Mouse (Mus musculus) MEL (cell line): ENCODE data around the gene Akap5. TPM values are rescaled to one million over a fixed set of nuclear protein-coding genes. Genes with fewer than 3 reads are reported as not detected.

Source experiments
- DNase-seq: peaks from one replicate; pipeline ENCODE4 v3.0.0; 2011; ENCODE audit warnings: low read depth, low spot score
- H3K27ac ChIP-seq: 2 replicates; pipeline ENCODE4 v1.5.1; 2012; ENCODE audit warnings: low read depth, mild to moderate bottlenecking, control low read depth, low read length, moderate library complexity; ENCODE audit not compliant: control insufficient read depth
- H3K27me3 ChIP-seq, 2 experiments: fragments of 150-350 bp in 1 of 2; sonication (generic) in 1 of 2; 2 replicates each; pipeline ENCODE4 v1.6.1; 2012; ENCODE audit warnings: low read length in 2 of 2, mild to moderate bottlenecking in 2 of 2, improper control_type of control experiment in 1 of 2, moderate library complexity in 1 of 2; ENCODE audit not compliant: insufficient read depth in 2 of 2, control insufficient read depth in 1 of 2
- H3K36me3 ChIP-seq, 2 experiments: 2 replicates each; pipeline ENCODE4 v1.6.1; 2012 to 2014; ENCODE audit warnings: low read length in 2 of 2, improper control_type of control experiment in 1 of 2, inconsistent platforms in 1 of 2, mild to moderate bottlenecking in 1 of 2; ENCODE audit not compliant: insufficient read depth in 2 of 2, control insufficient read depth in 1 of 2
- H3K4me1 ChIP-seq, 2 experiments: fragments of 150-350 bp in 1 of 2; sonication (generic) in 1 of 2; 2 replicates each; pipeline ENCODE4 v1.6.1; 2012; ENCODE audit warnings: low read length in 2 of 2, improper control_type of control experiment in 1 of 2, mild to moderate bottlenecking in 1 of 2; ENCODE audit not compliant: insufficient read depth in 2 of 2, control insufficient read depth in 1 of 2
- H3K4me3 ChIP-seq, 2 experiments: fragments of 150-350 bp in 1 of 2; sonication (generic) in 1 of 2; 2 replicates each; pipeline ENCODE4 v1.5.1; 2012; ENCODE audit warnings: low read depth in 2 of 2, low read length in 2 of 2, mild to moderate bottlenecking in 2 of 2, moderate library complexity in 2 of 2, control low read depth in 1 of 2, improper control_type of control experiment in 1 of 2; ENCODE audit not compliant: control insufficient read depth in 1 of 2, insufficient read depth in 1 of 2
- H3K79me2 ChIP-seq: 2 replicates; pipeline ENCODE4 v1.6.1; 2012; ENCODE audit warnings: mild to moderate bottlenecking, low read length, moderate library complexity; ENCODE audit not compliant: control insufficient read depth, poor library complexity, insufficient read depth
- H3K9ac ChIP-seq: 2 replicates; pipeline ENCODE4 v1.6.1; 2012; ENCODE audit warnings: low read depth, mild to moderate bottlenecking, control low read depth, low read length, moderate library complexity; ENCODE audit not compliant: control insufficient read depth, poor library complexity, severe bottlenecking
- H3K9me3 ChIP-seq: fragments of 150-350 bp; sonication (generic); replicated peaks from 2 replicates; pipeline ENCODE4 v1.6.1; 2012; ENCODE audit warnings: mild to moderate bottlenecking, low read length, improper control_type of control experiment, moderate library complexity; ENCODE audit not compliant: insufficient read depth
- CHD1 ChIP-seq: IDR thresholded peaks from 2 replicates; pipeline ENCODE4 v1.6.1; 2012; ENCODE audit warnings: low read depth, mild to moderate bottlenecking, inconsistent platforms, low read length, improper control_type of control experiment
- CTCF ChIP-seq, 3 experiments: IDR thresholded peaks in 2 of 3; conservative IDR thresholded peaks in 1 of 3; 2 replicates each; pipeline ENCODE4 v1.5.1; 2011 to 2012; ENCODE audit warnings: low read length in 3 of 3, low read depth in 2 of 3, mild to moderate bottlenecking in 2 of 3, improper control_type of control experiment in 1 of 3, inconsistent platforms in 1 of 3, mixed read lengths in 1 of 3, moderate library complexity in 1 of 3; ENCODE audit not compliant: control insufficient read depth in 1 of 3, insufficient read depth in 1 of 3, poor library complexity in 1 of 3, severe bottlenecking in 1 of 3
- E2F4 ChIP-seq: IDR thresholded peaks from 2 replicates; pipeline ENCODE4 v1.6.1; 2011; ENCODE audit warnings: low read depth, low read length, improper control_type of control experiment, borderline replicate concordance
- ELF1 ChIP-seq: IDR thresholded peaks from 2 replicates; pipeline ENCODE4 v1.6.1; 2014; ENCODE audit warnings: low read depth, mild to moderate bottlenecking, inconsistent platforms, low read length, improper control_type of control experiment, moderate library complexity
- EP300 ChIP-seq, 2 experiments: IDR thresholded peaks; 2 replicates each; pipeline ENCODE4 v1.6.1; 2011; ENCODE audit warnings: improper control_type of control experiment in 2 of 2, low read length in 2 of 2, low read depth in 1 of 2, mild to moderate bottlenecking in 1 of 2
- ETS1 ChIP-seq: IDR thresholded peaks from 2 replicates; pipeline ENCODE4 v1.6.1; 2012; ENCODE audit warnings: low read depth, mild to moderate bottlenecking, inconsistent platforms, low read length, improper control_type of control experiment, moderate library complexity
- GABPA ChIP-seq: IDR thresholded peaks from 2 replicates; pipeline ENCODE4 v1.6.1; 2012; ENCODE audit warnings: low read depth, mild to moderate bottlenecking, inconsistent platforms, low read length, improper control_type of control experiment, moderate library complexity
- HCFC1 ChIP-seq: IDR thresholded peaks from 2 replicates; pipeline ENCODE4 v1.6.1; 2012; ENCODE audit warnings: low read depth, mild to moderate bottlenecking, inconsistent platforms, low read length, improper control_type of control experiment, moderate library complexity
- KAT2A ChIP-seq: conservative IDR thresholded peaks from 2 replicates; pipeline ENCODE4 v1.6.1; 2012; ENCODE audit warnings: low read depth, low read length, improper control_type of control experiment, inconsistent platforms
- MAFK ChIP-seq: IDR thresholded peaks from 2 replicates; pipeline ENCODE4 v1.6.1; 2011; ENCODE audit warnings: low read depth, mild to moderate bottlenecking, low read length, improper control_type of control experiment, borderline replicate concordance
- MAX ChIP-seq: IDR thresholded peaks from 2 replicates; pipeline ENCODE4 v1.6.1; 2011; ENCODE audit warnings: low read length, improper control_type of control experiment
- MAZ ChIP-seq: IDR thresholded peaks from 2 replicates; pipeline ENCODE4 v1.6.1; 2012; ENCODE audit warnings: low read depth, mild to moderate bottlenecking, inconsistent platforms, low read length, improper control_type of control experiment
- MYB ChIP-seq: IDR thresholded peaks from 2 replicates; pipeline ENCODE4 v1.6.1; 2011; ENCODE audit warnings: mild to moderate bottlenecking, low read depth, low read length, improper control_type of control experiment
- MYC ChIP-seq: IDR thresholded peaks from 2 replicates; pipeline ENCODE4 v1.6.1; 2011; ENCODE audit warnings: low read depth, mild to moderate bottlenecking, low read length, improper control_type of control experiment, moderate library complexity
- NELFE ChIP-seq: IDR thresholded peaks from 2 replicates; pipeline ENCODE4 v1.6.1; 2011; ENCODE audit warnings: low read depth, low read length, improper control_type of control experiment
- POLR2A ChIP-seq, 2 experiments: IDR thresholded peaks; 2 replicates each; pipeline ENCODE4 v1.6.1; 2011 to 2012; ENCODE audit warnings: low read length in 2 of 2, mild to moderate bottlenecking in 2 of 2, control low read depth in 1 of 2, improper control_type of control experiment in 1 of 2, low read depth in 1 of 2, moderate library complexity in 1 of 2; ENCODE audit not compliant: control insufficient read depth in 1 of 2, insufficient read depth in 1 of 2, poor library complexity in 1 of 2
- RAD21 ChIP-seq: IDR thresholded peaks from 2 replicates; pipeline ENCODE4 v1.6.1; 2011; ENCODE audit warnings: mild to moderate bottlenecking, low read depth, low read length, improper control_type of control experiment
- RCOR1 ChIP-seq: IDR thresholded peaks from 2 replicates; pipeline ENCODE4 v1.6.1; 2012; ENCODE audit warnings: low read depth, mild to moderate bottlenecking, inconsistent platforms, low read length, improper control_type of control experiment
- SMC3 ChIP-seq: IDR thresholded peaks from 2 replicates; pipeline ENCODE4 v1.6.1; 2011; ENCODE audit warnings: low read depth, low read length, improper control_type of control experiment
- TAL1 ChIP-seq: IDR thresholded peaks from 2 replicates; pipeline ENCODE4 v1.6.1; 2012; ENCODE audit warnings: mild to moderate bottlenecking, inconsistent platforms, low read length, moderate library complexity, mixed read lengths
- TBP ChIP-seq: IDR thresholded peaks from 2 replicates; pipeline ENCODE4 v1.8.0; 2011; ENCODE audit warnings: low read depth, low read length, improper control_type of control experiment
- TCF12 ChIP-seq: IDR thresholded peaks from 2 replicates; pipeline ENCODE4 v1.6.1; 2014; ENCODE audit warnings: low read depth, mild to moderate bottlenecking, inconsistent platforms, low read length, improper control_type of control experiment, moderate library complexity
- ZKSCAN1 ChIP-seq: IDR thresholded peaks from 2 replicates; pipeline ENCODE4 v1.6.1; 2012; ENCODE audit warnings: low read depth, mild to moderate bottlenecking, inconsistent platforms, low read length, improper control_type of control experiment, moderate library complexity
- ZMIZ1 ChIP-seq: IDR thresholded peaks from 2 replicates; pipeline ENCODE4 v1.6.1; 2012; ENCODE audit warnings: low read depth, mild to moderate bottlenecking, inconsistent platforms, low read length, improper control_type of control experiment, moderate library complexity
- polyA plus RNA-seq, 2 experiments: library from polyadenylated mRNA; stranded (reverse) in 1 of 2; unstranded in 1 of 2; fragments of >175 nt in 1 of 2; fragments of >200 nt in 1 of 2; gene quantifications; 2 replicates each; pipeline versions ENCODE4 v1.2.1 to v1.2.4; 2012; ENCODE audit warnings: low replicate concordance in 2 of 2, low read depth in 1 of 2; ENCODE audit not compliant: insufficient read length in 2 of 2, insufficient read depth in 1 of 2, missing spikeins in 1 of 2
- total RNA-seq: library from RNA; depleted of rRNA; stranded (reverse); fragments of 300-350 nt; gene quantifications from 2 replicates; pipeline ENCODE4 v1.2.3, GENCODE M21; 2012

Gene Akap5
- total and polyA plus RNA-seq, 3 experiments, result 0.65 to 0.69 TPM; not detected in 1

- peak; percentile 46 for DNase-seq
- Histone ChIP-seq H3K79me2 (no peaks in the 10 kb centered on the region), H3K4me1 (no peaks in the 10 kb centered on the region), H3K4me3 (no peak overlapping the region), H3K9me3 (no peaks in the 10 kb centered on the region), H3K27me3 (no peaks in the 10 kb centered on the region), H3K9ac (no peak overlapping the region), H3K27ac (no peak overlapping the region), H3K36me3 (peaks cover 0 to 61% of the 10 kb centered on the region in 2 experiments; a peak in 2 of 4 replicates)
- TF ChIP-seq RAD21 (peak; percentile 31), E2F4 (no peak), MYB (no peak), ELF1 (no peak), POLR2A (IDR thresholded peaks at IDR 0.05; ENCODE audit: control insufficient read depth in 1 of 2, insufficient read depth in 1 of 2, low read depth in 1 of 2, low read length in 2 of 2, poor library complexity in 1 of 2) (no peak), CHD1 (no peak), TBP (no peak), RCOR1 (no peak), NELFE (no peak), MYC (no peak), ZKSCAN1 (no peak), ZMIZ1 (no peak), KAT2A (no peak), MAX (no peak), TCF12 (no peak), SMC3 (peak; percentile 62), MAZ (no peak), MAFK (no peak), CTCF (IDR thresholded peaks at IDR 0.05 in 2 of 3, conservative IDR thresholded peaks at IDR 0.05 in 1 of 3; ENCODE audit: control insufficient read depth in 1 of 3, insufficient read depth in 1 of 3, low read depth in 2 of 3, low read length in 3 of 3, poor library complexity in 1 of 3, severe bottlenecking in 1 of 3) (peak; percentile 69 to 86 (median 77)), EP300 (IDR thresholded peaks at IDR 0.05; ENCODE audit: low read depth in 1 of 2, low read length in 2 of 2) (no peak), HCFC1 (no peak), GABPA (no peak)
These were observed 31.5 kb upstream of the Akap5 start for GRCm38 (mm10) chr12:76293192-76293591.

- Histone ChIP-seq H3K9me3 (no peaks in the 10 kb centered on the region), H3K79me2 (no peaks in the 10 kb centered on the region), H3K36me3 (peaks cover 0 to 55% of the 10 kb centered on the region in 2 experiments; a peak in 2 of 4 replicates), H3K27me3 (no peaks in the 10 kb centered on the region), H3K4me3 (no peak overlapping the region), H3K27ac (no peak overlapping the region), H3K4me1 (no peaks in the 10 kb centered on the region), H3K9ac (no peak overlapping the region)
- DNase-seq, result no peak
- no peak for TF ChIP-seq ELF1
- TF ChIP-seq NELFE, result no peak
- no peak for TF ChIP-seq TCF12
- no peak for TF ChIP-seq ETS1
- TF ChIP-seq EP300 (IDR thresholded peaks at IDR 0.05; ENCODE audit: low read depth in 1 of 2, low read length in 2 of 2), result no peak
- TF ChIP-seq TAL1, result no peak
These were observed 26.9 kb upstream of the Akap5 start for GRCm38 (mm10) chr12:76297830-76298229.
